Mouse (Mus musculus): ENCODE measurements around the gene Slc25a54.

Gene Slc25a54

DNA sequence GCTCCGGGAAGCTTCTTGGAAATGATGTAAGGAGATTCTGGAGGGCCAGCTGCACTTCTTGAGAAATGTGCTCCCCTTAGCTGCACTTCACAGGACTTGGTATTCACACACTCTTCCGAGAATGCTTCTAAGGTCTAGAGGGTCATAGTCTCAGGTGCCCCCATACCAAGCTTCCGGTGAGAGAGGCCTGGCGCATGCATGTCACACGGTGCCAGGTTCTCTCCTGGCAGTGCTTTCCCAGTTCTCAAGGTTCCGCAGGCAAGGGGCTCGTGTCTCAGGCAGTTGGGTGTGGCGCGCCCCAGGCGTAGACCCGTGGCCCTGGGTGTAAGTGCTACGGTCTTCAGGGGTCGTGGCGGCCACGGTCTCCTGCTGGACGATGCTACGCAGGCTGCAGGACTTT, at the start of gene Slc25a54:
Gene Slc25a54 (plus strand): TSS at position 301 of the 400 bp plus-strand sequence.
- DNase-seq = no peak

DNA sequence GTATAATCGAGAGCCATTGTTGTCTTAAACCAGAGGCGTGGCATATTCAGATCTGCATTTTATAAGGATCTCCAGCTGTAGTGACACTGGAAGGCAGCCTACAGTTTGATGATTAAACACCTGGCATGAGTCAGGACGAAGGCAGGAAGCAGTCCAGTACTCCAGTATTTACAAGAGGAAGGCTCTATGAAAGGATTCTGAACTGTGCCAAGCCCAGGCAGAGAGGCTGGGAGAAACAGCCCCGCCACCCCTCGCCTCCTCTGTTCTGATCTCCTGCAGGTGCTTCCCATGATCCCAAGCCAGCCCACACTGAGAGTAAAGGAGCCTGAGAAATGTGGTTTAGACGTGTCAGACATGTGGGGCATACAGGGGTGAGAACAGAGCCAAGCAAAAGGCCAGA, 49.5 kb upstream of the Slc25a54 start:
- no peak for DNase-seq

DNA sequence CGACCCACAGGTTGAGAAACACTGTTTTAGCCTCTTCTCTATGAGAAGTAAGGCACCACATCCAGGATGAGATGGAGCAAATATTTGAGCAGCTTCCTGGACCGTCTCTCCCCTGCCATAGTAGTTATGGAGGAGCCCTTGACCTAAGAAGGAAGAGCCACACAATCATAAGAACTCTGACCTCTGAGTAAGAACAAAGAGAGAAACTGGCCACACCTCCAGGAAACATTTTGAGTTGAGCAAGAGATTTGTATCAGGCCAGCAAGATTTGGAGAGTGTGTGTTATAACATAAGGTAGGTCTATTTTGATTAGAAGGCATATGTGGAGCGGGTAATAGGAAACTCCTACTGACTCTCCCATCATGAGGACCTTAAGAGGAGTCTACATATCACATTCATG, 48.6 kb upstream of the Slc25a54 start:
- DNase-seq = no peak

DNA sequence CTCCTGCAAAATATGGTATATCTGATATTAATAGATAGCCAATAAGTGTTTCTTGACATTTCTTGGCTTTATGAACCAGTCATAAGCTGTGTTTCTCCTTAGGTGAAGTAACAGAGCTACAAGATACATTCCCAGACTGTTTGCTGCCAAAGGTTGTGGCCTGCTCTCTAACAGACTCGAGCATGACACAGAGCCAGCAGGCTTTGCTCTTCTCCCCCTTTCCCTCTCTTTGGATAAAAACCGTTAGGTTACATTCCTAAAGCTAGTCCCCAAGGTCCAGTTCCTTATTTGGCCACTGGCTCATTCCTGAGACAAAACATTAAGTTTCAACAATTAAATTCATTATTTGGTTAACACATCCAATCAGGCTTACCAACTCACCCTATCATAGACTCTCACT, 48.0 kb upstream of the Slc25a54 start:
- no peak for DNase-seq

DNA sequence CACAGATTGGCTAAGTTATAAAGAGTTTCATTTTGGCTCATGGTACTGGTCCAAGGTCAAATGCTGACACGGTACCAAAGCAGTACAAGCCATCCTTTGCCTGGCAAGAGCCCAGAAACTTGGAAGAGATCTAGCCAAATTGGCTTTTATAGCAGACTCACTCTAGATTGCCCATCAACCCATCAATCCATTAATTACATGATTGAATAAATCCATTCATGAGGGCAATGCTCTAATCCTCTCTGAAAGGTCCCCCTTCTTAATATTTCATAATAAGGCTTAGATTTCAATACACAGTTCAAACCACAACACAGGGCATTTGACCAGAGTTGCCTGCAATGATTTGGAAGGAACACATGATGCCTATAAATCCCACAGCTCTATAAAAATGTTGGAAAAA, 45.9 kb upstream of the Slc25a54 start:
- no peak for DNase-seq

DNA sequence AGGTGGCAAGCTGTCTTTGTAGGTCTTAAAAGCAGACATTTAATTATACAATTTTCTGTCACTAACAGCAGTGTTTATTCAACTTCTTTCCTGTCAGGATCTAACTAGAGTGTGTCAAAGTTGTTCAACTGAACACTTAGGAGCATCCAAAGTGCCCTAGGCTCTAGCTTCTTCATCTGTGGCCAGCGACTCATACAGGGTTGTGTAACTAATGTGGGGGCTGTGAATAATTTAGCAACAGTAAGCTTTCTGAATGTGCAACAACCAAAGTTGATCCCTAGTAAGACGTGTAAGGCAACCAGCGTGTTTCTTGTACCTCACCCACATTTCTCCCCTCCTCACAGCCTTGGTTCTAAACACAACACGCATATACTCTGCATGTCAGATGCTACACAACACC, 39.4 kb upstream of the Slc25a54 start:
- DNase-seq = no peak

DNA sequence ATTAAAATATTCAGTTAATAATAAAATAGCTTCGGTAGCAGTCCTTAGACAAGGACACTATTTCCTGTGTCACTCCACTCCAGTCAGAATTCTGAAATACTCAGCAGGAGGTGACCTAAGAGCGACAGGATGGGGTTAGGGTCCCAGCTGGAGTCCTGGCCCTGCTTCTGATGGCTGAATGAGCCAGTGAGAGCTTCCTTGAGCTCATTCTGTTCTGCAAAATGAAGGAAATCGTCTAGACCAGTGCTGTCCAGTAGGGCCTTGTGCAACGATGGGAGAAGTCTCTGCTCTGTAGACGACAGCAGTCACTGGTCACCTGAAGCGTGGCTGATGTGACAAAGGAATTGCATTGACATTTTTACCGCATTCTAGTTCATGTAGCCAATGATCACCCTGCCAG, 36.9 kb upstream of the Slc25a54 start:
- peak; percentile 81 for DNase-seq

DNA sequence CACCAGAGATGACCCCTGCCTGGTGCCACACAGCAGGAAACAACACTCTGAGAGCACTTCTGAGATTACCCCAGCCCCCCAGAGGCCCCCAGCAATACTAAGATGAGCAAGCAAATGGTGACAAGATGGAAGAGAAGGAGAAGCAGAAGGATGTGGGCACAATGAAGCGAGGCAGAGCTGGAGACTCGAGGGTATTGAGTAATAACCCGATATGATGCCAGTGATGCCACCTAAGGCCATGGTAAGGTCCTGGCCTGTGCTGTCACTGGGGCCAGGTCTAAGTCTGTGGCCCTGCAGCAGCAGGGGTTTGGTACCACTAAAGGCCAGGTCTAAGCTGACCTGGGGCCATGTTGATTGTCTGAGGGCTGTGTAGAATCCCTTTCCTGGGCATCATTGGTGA, 33.8 kb upstream of the Slc25a54 start:
- no peak for DNase-seq

DNA sequence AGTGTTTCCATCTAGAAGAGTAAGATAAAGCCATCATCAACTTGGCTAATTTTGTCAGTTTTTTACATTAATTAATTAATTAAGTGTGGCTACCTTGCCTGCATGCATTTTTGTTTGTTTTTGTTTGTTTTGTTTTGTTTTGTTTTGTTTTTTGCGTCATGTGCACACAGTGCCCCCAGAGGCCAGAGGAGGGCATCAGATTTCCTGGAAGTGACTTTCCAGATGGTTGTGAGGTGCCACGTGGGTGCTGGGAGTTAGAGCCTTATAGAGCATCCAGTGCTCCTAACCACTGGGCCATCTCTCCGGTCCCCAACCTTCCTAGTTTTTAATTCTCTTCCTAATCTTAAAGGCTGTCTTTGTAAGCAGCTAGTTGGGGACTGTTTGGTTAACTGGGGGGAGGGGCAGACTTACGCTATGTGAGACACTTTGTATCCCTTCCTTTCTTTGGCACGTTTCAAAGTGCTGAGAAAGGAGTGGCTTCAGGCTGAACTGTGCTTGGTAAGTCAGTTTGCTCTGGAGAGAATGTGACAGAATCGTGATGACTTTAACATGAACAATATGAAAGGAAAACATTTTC, 32.5 kb upstream of the Slc25a54 start:
- DNase-seq = no peak

DNA sequence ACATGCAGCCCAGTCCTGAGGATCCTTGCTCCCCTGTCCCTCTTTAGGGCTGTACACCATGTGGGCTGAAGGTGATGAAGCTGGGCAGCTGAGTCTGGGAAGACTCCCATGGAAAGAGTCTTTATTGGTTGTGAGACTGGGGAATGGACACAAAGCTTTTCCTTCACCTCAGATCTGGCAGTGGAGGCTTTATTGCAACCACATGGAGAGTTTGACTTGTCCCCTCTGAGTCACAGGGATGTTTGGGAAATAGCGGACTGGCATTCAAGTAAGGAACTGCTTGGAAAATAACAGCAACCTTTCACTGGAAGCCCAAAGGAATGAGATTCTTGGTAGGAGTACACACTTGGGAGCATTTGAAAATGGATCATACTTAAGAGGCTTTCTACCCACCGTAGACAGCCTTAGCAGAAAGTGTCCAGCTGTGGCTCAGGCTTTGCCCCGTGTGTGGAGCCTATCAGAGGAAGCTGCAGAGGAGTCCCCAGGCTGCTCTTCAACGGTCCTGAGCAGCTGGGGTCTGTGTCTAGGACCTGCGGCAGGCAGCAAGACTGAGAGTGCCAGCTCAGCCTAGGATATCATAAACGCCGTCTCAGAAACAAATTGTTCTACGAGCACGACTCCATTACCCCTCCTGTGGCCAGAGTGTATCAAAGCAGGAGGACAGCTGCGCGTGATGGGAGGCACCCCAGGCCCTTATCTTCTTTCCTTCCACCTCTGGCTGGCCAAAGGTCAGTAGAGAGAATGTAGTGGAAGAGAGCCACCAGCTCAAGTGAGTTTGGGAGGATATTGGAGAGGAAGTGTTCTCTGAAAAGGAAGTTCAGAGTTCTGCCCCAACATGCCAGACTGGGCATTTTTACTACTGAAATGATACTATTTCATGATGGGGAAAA, 29.0 kb upstream of the Slc25a54 start:
- no peak for DNase-seq

DNA sequence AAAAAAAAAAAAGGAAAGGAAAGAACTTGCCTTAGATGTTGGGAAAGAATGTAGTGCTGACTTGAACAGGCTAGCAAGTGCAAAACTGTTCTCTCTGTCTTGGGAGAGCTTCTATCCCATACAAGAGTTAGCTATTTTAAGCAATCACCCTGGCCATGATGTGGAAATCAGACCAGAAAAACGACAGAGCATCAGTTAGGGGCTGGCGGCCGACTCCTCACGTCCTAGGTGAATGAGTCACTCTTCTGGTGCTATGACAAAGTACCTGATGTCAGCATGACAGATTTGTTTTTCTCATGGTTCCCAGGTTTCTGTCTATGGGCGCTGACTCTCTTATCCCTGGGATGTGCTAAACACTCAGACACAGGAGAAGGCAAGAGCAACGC, 28.3 kb upstream of the Slc25a54 start:
- DNase-seq = no peak

DNA sequence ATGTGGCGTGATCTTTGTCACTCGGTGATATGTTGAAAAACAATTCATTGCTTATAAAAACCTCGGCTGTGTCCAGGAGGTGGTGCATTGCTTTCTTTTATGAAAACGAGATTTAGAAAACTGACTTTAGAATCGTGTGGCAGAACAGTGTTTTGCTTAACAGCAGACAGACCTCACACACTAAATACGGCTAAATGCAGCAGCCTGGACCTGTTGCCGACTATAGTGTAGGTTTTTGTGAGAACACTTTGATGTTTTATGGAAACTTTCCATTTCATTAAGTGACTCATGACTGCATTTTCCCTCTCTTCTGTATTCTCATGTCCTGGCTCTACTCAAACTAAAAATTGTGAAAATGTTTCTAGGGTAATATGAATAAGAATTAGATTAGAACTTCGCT, 20.4 kb upstream of the Slc25a54 start:
- DNase-seq = no peak

DNA sequence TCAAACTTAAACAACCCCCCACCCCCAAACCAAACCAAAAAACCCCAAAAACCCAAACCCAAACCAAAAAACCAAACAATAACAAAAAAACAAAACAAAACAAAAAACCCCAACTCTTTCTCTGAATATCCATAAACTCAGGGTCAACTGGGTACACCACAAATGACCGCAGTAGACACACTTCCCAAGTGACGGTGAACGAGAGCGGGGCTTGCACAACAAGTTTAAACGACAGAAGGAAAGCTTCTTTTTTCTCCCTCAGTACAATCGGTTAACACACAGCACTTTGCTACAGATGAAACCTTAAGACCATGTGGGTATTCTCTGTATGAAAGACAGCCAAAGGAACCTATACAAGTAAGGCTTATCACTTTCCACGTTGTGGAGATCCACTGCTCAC, 17.9 kb upstream of the Slc25a54 start:
- DNase-seq = no peak

DNA sequence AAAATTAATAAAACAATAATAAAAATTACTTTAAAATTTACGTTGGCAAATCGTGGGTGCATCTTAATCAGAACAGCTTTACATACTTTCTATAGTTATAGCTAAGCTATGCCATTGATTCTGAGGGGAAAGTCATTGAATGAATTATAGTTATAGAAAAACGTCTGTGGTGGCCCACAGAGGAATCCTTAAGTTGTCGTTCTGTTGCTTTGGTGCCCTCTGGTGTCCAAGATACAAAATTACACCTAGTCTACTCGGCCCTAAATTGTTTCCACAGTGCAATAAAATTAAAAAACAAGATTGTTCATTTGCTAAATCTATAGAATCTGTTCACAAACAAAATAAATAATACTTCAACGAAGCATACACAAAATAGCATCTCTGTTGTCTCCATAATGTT, 17.3 kb upstream of the Slc25a54 start:
- DNase-seq = no peak

DNA sequence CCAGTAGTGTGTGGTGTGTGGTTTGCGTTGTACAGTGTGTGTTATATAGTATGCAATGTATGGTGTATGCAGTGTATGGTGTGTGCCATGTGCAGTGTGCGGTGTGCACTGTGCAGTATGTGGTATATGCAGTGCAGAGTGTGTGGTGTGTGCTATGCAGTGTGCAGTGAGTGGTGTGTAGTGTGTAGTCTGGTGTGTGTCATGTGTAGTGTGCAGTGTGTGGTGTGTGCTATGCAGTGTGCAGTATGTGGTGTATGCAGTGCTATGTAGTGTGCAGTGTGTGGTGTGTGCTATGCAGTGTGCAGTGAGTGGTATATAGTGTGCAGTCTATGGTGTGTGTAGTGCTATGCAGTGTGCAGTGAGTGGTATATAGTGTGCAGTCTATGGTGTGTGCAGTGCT, 4.1 kb downstream of the Slc25a54 start:
- no peak for DNase-seq

DNA sequence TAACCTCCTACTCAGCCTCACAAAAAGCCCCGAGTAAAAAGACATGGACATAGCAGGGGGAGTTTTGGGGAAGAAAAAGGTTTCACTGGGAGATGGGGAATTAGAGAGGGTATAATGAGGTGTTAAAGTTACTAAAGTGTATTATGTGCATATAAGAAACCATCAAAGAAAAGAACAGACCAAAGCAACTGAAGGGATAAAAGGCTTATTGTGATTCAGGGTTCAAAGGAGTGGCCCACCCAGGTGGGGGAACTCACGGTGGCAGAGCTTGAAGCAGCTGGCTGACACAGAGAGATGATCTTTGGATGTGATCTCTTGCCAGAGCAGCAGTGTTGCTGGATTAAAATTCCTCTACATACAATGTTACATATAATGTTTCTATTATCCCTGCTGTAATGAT, 8.2 kb downstream of the Slc25a54 start:
- no peak for DNase-seq

DNA sequence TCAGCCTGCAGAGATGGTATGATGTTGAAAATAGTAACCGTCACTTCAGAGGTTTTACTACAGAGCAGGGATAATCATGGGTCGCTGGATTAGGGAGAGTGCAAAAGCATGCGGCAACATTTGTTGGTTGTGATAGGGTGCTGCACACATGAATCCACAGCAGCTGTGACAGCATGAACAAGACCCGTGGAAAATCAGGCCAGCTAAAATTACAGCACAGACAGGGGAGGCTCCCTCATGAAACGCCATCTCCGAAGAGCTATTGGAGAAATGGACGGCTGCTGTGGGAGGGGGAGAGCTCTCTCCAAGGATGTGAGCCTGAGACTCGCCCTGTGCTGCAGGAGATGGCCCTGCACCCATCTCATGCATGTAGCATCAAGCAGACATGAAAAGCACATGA, 24.4 kb downstream of the Slc25a54 start:
- no peak for DNase-seq

DNA sequence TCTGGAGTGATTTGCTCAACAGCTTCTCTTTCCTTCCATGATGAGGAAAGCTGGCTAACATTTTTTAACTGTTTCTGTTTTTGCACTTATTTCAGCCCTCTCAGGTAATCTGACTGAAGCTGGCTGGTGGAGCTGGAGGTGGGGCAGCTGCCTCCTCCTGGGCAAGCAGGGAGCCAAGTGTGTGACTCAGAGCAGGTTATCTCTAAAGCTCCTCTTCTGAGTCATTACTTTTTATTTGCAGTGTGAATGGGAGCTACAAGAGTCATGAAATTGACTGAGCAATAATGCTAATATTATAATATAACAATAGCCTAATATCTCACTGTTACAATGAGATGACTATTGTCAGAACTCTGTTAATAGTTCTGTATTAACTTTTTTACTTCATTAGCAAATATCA, 36.9 kb downstream of the Slc25a54 start:
- no peak for DNase-seq

DNA sequence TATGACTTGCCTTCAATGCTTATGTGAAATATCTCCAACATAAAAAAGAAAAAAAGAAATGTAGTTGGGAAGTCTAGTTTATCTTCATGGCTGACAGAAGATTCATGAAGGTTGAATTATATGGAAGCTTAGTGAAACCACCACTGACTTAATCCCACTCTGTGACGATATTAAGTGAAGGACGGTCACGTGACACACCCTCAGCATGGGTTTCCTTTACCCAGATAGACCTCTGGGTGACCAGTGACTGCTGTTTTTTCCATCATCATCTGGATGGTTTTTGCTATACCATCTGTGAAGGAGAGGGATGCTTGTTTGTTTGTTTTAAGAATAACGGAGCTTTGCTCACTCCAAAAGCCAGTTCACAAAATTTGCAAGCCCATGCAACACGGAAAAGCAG, 39.3 kb downstream of the Slc25a54 start:
- no peak for DNase-seq

DNA sequence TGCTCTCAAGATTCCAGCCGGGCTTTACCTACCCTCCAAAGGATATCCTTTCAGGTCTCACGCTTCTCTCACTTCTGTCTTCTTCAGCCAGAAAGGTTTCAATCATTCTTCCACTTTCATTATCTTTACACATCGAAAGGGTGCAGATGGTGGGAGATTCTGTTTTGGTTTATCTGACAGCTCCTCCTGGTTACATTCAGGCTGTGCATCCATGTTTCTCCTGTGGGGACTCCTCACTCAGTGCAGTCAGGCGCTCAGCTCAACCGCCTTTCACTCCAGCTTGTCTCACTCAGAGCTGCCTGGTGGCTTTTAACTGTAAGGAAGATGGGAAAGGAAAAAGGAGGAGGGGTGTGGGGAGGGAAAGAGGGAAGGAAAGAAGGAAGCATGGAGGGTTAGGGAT, 39.7 kb downstream of the Slc25a54 start:
- DNase-seq = peak; percentile 9

DNA sequence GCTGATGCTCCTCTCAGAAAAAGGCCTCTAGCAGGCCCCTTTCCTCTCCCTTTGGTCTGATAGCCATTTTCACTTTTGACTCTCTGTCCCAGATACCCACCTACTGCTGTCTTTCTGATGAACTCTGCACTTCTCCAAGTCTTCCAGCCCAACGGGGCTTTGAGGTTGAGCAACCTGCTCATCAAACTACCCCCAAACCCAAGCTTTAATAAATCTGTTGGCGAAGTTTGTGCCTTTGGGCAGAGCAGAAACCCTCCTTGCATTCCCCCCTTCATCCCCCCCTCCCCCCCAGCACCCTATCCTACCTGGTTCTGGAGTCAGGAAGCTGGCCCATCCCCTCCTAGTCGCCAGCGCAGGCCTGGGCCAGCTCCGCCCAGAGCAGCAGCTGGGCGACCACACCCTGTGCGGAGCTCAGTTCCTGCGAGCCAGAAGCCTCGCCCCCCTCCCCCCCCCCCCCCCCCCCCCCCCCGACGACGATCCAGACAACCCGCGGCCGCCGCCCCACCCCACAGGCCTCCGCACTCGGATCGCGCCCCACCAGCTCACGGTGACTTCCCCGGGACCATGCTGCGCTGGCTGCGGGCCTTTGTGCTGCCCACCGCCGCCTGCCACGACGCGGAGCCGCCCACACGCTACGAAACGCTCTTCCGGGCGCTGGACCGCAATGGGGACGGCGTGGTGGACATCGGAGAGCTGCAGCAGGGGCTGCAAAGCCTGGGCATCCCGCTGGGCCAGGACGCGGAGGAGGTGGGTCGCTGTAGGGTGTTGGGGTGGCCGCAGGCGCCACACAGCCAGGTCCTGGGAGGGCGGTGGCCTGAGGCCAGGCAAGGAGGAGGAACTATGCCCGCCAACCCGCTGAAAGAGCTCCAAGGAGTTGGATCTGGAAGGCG, 42.6 kb downstream of the Slc25a54 start, which contains the start of gene Slc25a24:
Gene Slc25a24 (plus strand): TSS at position 509 of the 890 bp plus-strand sequence.
- no peak for DNase-seq

DNA sequence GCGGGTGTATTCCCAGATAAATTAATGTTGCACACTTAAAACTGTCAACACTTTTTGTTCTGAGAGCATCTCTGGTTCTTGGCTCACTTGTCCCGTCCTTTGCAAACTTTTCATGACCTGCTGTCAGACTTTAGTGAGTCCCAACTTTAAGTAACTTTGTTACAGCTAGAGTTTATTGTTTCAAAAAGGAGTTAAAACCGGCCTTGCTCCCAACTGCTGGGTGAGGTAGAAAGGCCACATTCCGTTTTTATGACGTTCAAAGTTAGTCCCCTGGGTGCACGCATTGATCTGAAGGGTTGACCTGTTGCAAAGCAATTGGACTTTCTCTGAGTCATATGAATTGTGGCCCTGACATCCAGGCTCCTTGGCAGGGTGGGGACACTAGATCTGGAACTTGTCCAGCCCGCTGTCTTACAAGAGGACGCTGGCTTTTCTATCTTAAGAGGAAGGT, 43.3 kb downstream of the Slc25a54 start:
- no peak for DNase-seq

DNA sequence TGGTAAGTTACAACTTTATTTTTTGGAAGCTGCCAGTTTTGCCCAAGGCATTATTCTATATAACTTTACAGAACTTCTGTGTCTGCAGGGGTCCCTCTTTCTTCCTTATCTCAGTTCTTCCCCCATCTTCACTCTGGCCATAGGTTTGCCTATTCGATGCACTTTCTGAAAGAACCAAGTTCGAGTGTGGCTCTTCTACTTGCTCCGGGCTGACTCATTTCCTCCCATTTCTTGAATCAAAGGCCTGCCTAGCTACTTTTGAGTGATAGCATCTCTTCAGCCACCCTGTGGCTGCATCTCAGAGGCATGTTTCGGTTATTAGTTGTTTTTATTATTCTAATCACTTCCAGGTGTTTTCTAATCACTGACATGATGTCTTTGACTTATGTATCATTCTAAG, 43.8 kb downstream of the Slc25a54 start:
- DNase-seq = no peak

DNA sequence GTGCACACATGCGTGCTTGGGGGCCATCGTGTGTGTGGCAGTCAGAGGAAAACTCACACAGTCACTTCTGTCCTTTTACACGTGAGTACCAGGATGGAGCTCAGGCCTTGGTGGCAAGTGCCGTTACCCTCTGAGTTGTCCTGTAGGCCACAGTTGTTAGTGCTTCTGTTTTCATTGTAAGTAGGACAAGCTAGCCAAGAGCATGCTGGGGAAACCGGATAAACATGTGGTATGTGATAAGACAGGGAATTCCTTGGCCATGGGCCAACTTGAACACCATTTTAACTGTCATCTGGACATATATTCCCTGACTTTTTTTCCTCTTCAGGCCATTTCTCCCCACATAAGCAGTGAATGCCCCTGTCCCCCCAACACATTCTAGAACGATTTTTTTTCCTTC, 45.3 kb downstream of the Slc25a54 start:
- DNase-seq = no peak

All from layer of hippocampus, adult 9-11 months (tissue).